Mouse (Mus musculus): Measurements from ENCODE around the gene Gm5941.
"Not testable (repeated sequence)": the region's sequence is repeated elsewhere in the genome, so short reads cannot be mapped to it uniquely, and the experiment has no call there.

Gene Gm5941

GRCm38 (mm10) chrX:92489649-92490048 is at the start of gene Gm5941:
Gm5941 (plus strand) TSS chrX:92489949.
- not testable (repeated sequence) for DNase-seq

GRCm38 (mm10) chrX:92460496-92460895 is 29.3 kb upstream of the Gm5941 start:
- DNase-seq: no peak

GRCm38 (mm10) chrX:92464773-92465172 is 25.0 kb upstream of the Gm5941 start:
- DNase-seq: no peak

GRCm38 (mm10) chrX:92498254-92498653 is 8.5 kb downstream of the Gm5941 start:
- DNase-seq: no peak

GRCm38 (mm10) chrX:92527826-92528225 is 38.1 kb downstream of the Gm5941 start:
- no peak for DNase-seq
